Mouse (Mus musculus) spleen, adult 2 months (tissue): Measurements from ENCODE around the gene Shank2.

Experiments used
- CTCF ChIP-seq: fragments of 200-500 bp; IDR thresholded peaks from 2 replicates; pipeline ENCODE4 v1.5.1; 2011; ENCODE audit warnings: mild to moderate bottlenecking, inconsistent platforms; ENCODE audit not compliant: insufficient read depth, insufficient read length, insufficient replicate concordance; ENCODE audit errors: extremely low read depth
- POLR2A ChIP-seq: fragments of 200-500 bp; IDR thresholded peaks from 2 replicates; pipeline ENCODE4 v1.6.1; 2011; ENCODE audit warnings: low read depth, low read length, inconsistent platforms

- no peak for TF ChIP-seq CTCF
- no peak for TF ChIP-seq POLR2A
Observed at GRCm38 (mm10) chr7:144029246-144029645, 27.5 kb downstream of the Shank2 start.
